Comparison of ENCODE assay signal across 1 mouse cellular context in genomic region chr1:193173810-193174129, GRCm38 (mm10).
TF ChIP-seq lines count a peak whose summit lies in the region.

No protein-coding gene starts in this region.

TF ChIP-seq in CH12.LX, 34 proteins besides CTCF, POLR2A, EP300 and RAD21:
- no peak for TF ChIP-seq ZKSCAN1 (IDR thresholded peaks at IDR 0.05; ENCODE audit: borderline replicate concordance, low read depth, low read length)
- TF ChIP-seq TCF12 (IDR thresholded peaks at IDR 0.05; ENCODE audit: low read depth, low read length) = no peak; the same call in 1 of the 2 replicates
- no peak for TF ChIP-seq SMC3 (IDR thresholded peaks at IDR 0.05; ENCODE audit: low read depth, low read length)
- TF ChIP-seq IRF4 (IDR thresholded peaks at IDR 0.05; ENCODE audit: low read depth, low read length) = no peak
- TF ChIP-seq CHD1 (IDR thresholded peaks at IDR 0.05; ENCODE audit: low read depth, low read length) = no peak
- TF ChIP-seq ETS1 (conservative IDR thresholded peaks at IDR 0.05; ENCODE audit: low read depth, low read length) = no peak
- no peak; the same call in 1 of the 2 replicates for TF ChIP-seq MAX (IDR thresholded peaks at IDR 0.05; ENCODE audit: low read length)
- no peak for TF ChIP-seq POLR2AphosphoS2 (IDR thresholded peaks at IDR 0.05; ENCODE audit: low read depth, low read length)
- TF ChIP-seq USF2 (conservative IDR thresholded peaks at IDR 0.05; ENCODE audit: low read depth, low read length) = no peak
- no peak for TF ChIP-seq MEF2A (IDR thresholded peaks at IDR 0.05; ENCODE audit: borderline replicate concordance, low read depth, low read length)
- TF ChIP-seq MAFK (IDR thresholded peaks at IDR 0.05; ENCODE audit: insufficient replicate concordance, low read length) = no peak
- no peak for TF ChIP-seq NELFE (IDR thresholded peaks at IDR 0.05; ENCODE audit: low read depth, low read length)
- no peak for TF ChIP-seq RCOR1 (conservative IDR thresholded peaks at IDR 0.05; ENCODE audit: low read depth, low read length)
- TF ChIP-seq TBP (conservative IDR thresholded peaks at IDR 0.05; ENCODE audit: low read depth, low read length) = no peak
- no peak for TF ChIP-seq ZNF384 (IDR thresholded peaks at IDR 0.05; ENCODE audit: low read depth, low read length)
- no peak for TF ChIP-seq GABPA (IDR thresholded peaks at IDR 0.05; ENCODE audit: insufficient replicate concordance, low read depth, low read length)
- TF ChIP-seq SIN3A (IDR thresholded peaks at IDR 0.05; ENCODE audit: low read length) = no peak; the same call in 1 of the 2 replicates
- no peak for TF ChIP-seq BHLHE40 (IDR thresholded peaks at IDR 0.05; ENCODE audit: low read depth, low read length)
